Mouse (Mus musculus) left cerebral cortex, postnatal 10 days (tissue): ENCODE measurements around the gene Icmt. TPM values are rescaled to one million over a fixed set of nuclear protein-coding genes. Genes with fewer than 3 reads are reported as not detected.

ENCODE experiments used
- DNase-seq, 2 experiments: peaks; one replicate each; pipeline ENCODE4 v3.0.0; 2021 to 2022; ENCODE audit warnings: low spot score in 2 of 2, mixed read lengths in 1 of 2; ENCODE audit errors: extremely low spot score in 1 of 2
- intact Hi-C: fragments of 180-260 bp; cut with DNase I; formaldehyde crosslinking; loops from one replicate; pipeline ENCODE4 v1.15.1; 2025
- total RNA-seq, 2 experiments: library from RNA; stranded (reverse); gene quantifications; 2 replicates each; pipeline ENCODE4 v1.2.3; 2021

Icmt gene
- total RNA-seq, 2 experiments from 2014 or later, result 31.7 to 32.3 TPM

- intact Hi-C loops, result no loop called here
- DNase-seq, result no peak
Observed at GRCm38 (mm10) chr4:152273191-152273590, 23.8 kb upstream of the Icmt start.

GRCm38 (mm10) chr4:152273621-152274236 is 23.3 kb upstream of the Icmt start, which contains the start of gene Gpr153:
Gpr153 (plus strand) TSS chr4:152274232.
- intact Hi-C loops, result no loop called here

DNA sequence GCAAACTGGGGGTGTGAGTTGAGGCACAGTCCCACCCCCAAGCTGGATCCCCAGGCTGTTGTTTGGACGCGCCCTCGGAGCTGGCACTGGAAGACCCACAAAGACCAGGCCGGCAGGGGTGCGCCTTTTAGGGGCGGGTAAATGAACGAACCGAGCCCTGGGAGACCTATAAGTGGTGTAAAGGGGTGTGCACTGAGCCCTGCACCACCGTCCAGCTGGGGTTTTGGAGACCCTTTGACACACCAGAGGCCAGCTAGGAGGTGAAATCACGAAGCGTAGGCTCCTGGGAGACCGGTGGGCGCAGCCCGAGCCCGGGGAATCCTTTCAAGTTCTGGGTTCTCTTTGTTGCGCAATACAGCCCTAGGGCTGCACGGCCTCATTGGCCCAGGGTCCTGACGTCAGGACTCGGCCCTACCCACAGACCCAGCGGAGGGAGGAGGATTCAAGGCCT is 22.3 kb upstream of the Icmt start:
- DNase-seq, result no peak
- intact Hi-C loops, result no loop called here

More at GRCm38 (mm10) chr4:152273621-152274236, 23.3 kb upstream of the Icmt start, which contains the start of gene Gpr153:
- DNase-seq, result peak in 1 of 2 experiments; percentile 81

- DNase-seq, result no peak
- intact Hi-C loops, result no loop called here
Observed at GRCm38 (mm10) chr4:152276389-152277347, 20.4 kb upstream of the Icmt start.

DNA sequence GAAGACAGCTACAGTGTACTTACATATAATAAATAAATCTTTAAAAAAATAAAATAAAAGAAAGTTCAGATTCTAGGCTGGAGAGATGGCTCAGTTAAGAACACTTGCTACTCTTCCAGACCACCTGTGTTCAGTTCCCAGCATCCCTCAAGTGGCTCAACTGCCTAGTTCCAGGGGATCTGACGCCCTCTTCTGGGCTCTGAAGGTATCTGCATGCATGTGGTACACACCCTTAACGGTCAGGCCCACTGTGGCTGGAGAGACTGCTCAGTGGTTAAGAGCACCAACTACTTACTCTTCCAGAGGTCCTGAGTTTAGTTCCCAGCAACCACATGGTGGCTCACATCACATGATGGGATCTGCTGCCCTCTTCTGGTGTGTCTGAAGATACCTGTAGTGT is 19.1 kb upstream of the Icmt start:
- intact Hi-C loops, result no loop called here

DNA sequence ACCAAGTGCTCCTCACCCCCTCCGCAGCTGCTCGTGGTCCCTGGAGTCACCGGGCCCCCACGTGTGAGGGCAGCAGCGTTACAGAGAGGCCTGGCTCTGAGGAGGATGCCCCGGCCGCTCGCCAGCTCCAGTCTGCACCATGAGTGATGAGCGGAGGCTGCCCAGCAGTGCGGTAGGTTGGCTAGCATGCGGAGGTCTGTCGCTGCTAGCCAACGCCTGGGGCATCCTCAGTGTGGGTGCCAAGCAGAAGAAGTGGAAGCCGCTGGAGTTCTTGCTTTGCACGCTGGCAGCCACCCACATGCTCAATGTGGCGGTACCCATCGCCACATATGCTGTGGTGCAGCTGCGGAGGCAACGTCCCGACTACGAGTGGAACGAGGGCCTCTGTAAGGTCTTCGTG is 18.0 kb upstream of the Icmt start:
- DNase-seq, result no peak
- intact Hi-C loops, result no loop called here

More for the DNA sequence above, 19.1 kb upstream of the Icmt start:
- DNase-seq, result no peak

- no peak for DNase-seq
- intact Hi-C loops, result no loop called here
Observed at GRCm38 (mm10) chr4:152281601-152282000, 15.4 kb upstream of the Icmt start.

GRCm38 (mm10) chr4:152282721-152283120 is 14.3 kb upstream of the Icmt start:
- no peak for DNase-seq
- intact Hi-C loops, result loop anchor here (1.0 kb wide), 1 partner anchor 68 kb away; no protein-coding TSS in a partner anchor

DNA sequence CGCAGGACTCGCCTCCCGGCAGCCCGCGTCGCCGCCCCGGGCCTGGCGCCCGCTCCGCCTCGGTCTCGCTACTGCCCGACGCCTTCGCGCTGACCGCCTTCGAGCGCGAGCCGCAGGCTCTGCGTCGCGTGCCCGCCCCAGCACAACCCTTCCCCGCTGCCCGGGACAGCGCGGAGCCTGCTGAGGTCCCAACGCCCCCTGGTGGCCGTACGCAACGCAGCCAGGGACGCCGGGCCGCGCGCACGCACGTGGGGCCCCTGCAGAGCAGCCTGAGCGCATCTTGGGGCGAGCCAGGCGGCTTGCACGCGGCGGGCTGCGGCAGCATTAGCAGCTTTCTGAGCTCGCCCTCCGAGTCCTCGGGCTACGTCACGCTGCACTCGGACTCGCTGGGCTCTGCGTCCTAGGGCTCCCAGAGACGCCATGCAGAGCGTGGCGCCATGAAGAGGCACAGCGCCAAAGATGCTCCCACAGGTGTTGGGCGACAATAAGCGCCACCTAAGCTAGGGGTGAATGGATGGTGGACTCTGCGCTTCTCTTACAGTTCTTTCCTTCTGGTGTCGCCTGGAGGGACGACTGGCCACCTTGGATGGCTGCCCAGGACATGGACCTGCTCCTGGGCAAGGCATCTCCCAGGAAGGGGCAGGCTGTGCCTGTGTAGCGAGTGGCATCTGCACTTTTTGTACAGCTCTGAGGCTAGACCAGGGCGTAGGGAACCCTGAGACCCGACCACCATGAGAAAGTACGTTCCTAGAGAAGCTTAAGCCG is 13.7 kb upstream of the Icmt start:
- intact Hi-C loops, result loop anchor here (1.0 kb wide), 1 partner anchor 69 kb away; no protein-coding TSS in a partner anchor
- peak; percentile 73 to 91 for DNase-seq

GRCm38 (mm10) chr4:152285505-152285904 is 11.5 kb upstream of the Icmt start:
- intact Hi-C loops, result loop anchor here (5.0 kb wide), 1 partner anchor 113 kb away; no protein-coding TSS in a partner anchor
- peak; percentile 60 to 62 for DNase-seq

DNA sequence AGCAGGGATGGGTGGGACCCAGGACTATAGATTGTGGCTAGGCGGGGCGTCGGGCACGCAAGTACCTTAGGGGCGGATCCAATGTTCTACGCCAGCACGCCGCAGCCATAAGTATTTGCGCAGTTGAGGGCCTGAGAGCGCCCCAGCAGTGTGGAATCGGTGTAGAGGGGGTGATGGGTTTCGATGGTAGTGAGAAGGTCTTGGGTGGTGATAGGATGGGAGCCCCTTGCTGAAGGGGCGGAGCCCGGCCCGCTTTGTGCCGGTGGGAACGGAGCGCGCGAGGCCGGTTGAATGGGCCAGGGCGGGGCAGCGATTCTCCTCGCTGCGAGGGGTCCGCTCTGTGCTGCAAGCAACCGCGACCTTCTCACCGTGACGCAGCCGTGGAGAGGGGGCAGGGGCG is 10.8 kb upstream of the Icmt start:
- intact Hi-C loops, result loop anchor here (5.0 kb wide), 1 partner anchor 114 kb away; no protein-coding TSS in a partner anchor
- DNase-seq, result no peak

- intact Hi-C loops, result loop anchor here (5.0 kb wide), 1 partner anchor 115 kb away; no protein-coding TSS in a partner anchor
- peak in 1 of 2 experiments; percentile 74 for DNase-seq
Observed at GRCm38 (mm10) chr4:152286887-152287286, 10.1 kb upstream of the Icmt start.

DNA sequence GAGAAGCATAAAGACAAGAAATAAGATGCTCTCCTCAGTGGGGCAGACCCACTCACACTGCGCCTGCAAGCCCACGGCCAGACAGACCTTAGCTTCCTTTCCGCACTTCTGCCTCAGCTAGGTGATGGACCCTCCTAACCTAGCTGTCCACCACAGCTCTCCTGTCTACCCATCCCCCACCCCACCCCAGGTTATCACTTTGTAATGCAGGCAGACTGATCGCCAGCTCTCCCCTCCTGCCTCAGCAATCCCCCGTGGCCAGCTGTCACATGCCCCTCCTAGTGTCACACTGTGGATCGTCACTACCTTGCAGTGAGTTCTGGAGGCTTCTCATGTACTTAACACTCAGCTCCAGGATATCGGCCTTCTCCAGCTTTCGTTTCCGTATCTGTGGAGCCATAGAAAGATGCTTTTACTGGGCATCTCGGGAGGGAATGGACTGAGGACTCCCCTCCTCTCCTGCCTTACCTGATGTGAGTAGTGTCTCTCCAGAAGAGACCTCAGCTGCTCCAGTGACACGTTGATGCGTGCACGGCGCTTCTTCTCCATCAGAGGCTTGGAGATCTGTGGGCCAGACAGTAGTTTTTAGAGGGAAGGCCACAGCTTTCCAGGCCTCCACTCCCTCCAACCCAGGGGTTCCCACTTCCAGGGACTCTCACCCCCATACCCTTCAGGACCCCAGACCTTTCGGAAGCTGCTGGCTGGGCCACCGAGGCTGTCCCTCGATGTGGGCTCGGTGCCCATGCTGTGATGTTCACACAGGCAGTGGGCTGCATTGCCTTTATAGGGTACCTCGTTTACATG is 9.5 kb upstream of the Icmt start:
- intact Hi-C loops, result loop anchor here (5.0 kb wide), 1 partner anchor 115 kb away; no protein-coding TSS in a partner anchor
- DNase-seq, result no peak

GRCm38 (mm10) chr4:152288398-152288945 is 8.6 kb upstream of the Icmt start:
- no peak for DNase-seq
- intact Hi-C loops, result loop anchor here (5.0 kb wide), 1 partner anchor 116 kb away; no protein-coding TSS in a partner anchor

DNA sequence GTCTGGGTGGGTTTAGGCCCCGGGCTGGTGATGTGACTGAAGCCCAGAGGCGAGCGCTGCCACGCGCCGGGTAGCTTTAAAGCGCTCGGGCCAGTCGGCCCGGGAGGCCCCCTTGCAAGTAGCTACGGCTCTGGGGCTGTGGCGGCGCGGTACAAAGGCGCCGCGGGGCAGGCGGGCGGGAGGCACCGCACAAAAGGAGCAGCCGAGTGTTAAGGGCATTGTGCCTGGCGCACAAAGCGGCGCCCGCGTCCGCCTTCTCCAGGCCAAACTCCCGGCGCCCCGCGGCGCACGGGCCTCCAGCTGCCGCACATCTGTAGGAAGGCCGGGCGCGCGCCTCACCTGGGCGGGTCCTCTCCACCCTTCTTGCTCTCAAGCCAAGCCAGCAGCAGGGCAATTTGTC is 6.6 kb upstream of the Icmt start:
- intact Hi-C loops, result no loop called here

GRCm38 (mm10) chr4:152290991-152291390 is 6.0 kb upstream of the Icmt start:
- no peak for DNase-seq
- intact Hi-C loops, result no loop called here

More for the DNA sequence above, 6.6 kb upstream of the Icmt start:
- no peak for DNase-seq

- intact Hi-C loops, result no loop called here
- DNase-seq, result no peak
Observed at GRCm38 (mm10) chr4:152291562-152291961, 5.5 kb upstream of the Icmt start, which contains the start of gene Hes3. Hes3 (minus strand) TSS chr4:152291662.
